Mouse (Mus musculus) gastrocnemius, adult 8-10 months (tissue): ENCODE results near the gene Sh3bgrl3. TPM values are rescaled to one million over a fixed set of nuclear protein-coding genes. Genes with fewer than 3 reads are reported as not detected.

Experiments
- DNase-seq, 2 experiments: peaks; one replicate each; pipeline ENCODE4 v3.0.0; 2022; ENCODE audit warnings: low spot score in 2 of 2
- total RNA-seq, 4 experiments: library from RNA; stranded (reverse); gene quantifications; 2 replicates each; pipeline ENCODE4 v1.2.4; 2022

Gene Sh3bgrl3
- total RNA-seq, 4 experiments from 2014 or later: 9.0 to 16.5 (median 13.4) TPM

GRCm38 (mm10) chr4:134113356-134113994 lies 15.1 kb downstream of the Sh3bgrl3 start:
- DNase-seq: no peak

DNA sequence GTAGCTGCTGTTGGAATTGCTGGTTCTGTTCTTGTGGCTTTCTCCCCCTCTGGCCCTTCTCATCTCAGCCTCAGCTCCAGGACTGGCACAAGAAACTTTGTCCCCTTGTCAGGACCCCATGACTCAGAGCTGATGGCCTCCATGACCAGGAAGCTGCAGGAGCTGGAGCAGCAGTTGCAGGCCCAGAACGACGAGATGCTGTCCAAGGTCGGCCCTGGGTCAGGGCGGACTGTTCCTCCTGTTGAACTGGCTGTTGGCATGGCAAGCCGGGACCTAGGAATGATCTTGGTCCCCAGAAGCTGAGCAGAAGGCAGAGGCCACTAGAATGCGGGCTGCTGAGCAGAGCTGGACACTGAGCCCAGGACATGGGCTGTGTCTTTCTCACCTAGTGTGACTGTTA lies 16.2 kb downstream of the Sh3bgrl3 start:
- DNase-seq: no peak

DNA sequence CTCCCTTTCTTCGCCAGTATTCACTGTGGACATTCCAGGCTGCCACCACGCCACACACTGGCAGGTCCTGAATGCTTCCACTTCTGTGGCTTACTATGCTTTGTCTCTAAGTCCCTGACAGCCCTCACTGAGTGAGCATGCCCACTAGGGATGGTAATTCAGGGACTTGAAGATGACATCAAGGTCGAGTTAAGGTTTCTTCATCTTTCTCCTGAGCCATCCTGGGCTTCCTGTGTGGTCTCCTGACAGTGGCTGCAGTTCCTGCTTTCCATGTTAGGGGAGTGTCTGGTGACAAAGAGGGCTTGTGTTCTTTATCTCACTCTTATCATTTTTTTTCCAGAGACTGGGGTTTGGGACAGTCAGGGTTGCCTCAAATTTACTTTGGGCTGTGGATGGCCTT lies 17.9 kb downstream of the Sh3bgrl3 start:
- DNase-seq: no peak

- no peak for DNase-seq
These were observed 20.4 kb downstream of the Sh3bgrl3 start for GRCm38 (mm10) chr4:134108196-134108595.

DNA sequence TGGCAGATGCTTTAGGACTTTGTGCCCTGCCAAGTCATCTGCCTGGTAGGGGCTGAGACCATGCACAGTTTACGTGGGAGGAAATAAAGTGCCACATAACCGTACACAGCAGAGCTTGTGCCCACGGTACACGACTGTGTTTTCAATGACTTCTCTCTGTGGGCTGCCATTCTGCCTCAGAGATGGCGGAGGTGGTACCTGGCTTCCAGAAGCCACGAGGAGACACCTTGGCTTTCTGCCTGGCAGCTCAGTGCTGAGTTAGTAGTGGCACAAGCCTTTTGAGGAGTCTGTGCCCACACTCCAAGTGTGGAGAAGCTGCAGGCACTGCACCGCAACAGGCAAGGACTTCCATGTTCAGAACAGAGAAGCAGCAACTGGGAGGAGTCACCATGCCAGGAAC lies 20.9 kb downstream of the Sh3bgrl3 start:
- no peak for DNase-seq

GRCm38 (mm10) chr4:134106105-134106504 lies 22.5 kb downstream of the Sh3bgrl3 start:
- DNase-seq: no peak

GRCm38 (mm10) chr4:134102742-134103119 lies 25.9 kb downstream of the Sh3bgrl3 start:
- DNase-seq: no peak

DNA sequence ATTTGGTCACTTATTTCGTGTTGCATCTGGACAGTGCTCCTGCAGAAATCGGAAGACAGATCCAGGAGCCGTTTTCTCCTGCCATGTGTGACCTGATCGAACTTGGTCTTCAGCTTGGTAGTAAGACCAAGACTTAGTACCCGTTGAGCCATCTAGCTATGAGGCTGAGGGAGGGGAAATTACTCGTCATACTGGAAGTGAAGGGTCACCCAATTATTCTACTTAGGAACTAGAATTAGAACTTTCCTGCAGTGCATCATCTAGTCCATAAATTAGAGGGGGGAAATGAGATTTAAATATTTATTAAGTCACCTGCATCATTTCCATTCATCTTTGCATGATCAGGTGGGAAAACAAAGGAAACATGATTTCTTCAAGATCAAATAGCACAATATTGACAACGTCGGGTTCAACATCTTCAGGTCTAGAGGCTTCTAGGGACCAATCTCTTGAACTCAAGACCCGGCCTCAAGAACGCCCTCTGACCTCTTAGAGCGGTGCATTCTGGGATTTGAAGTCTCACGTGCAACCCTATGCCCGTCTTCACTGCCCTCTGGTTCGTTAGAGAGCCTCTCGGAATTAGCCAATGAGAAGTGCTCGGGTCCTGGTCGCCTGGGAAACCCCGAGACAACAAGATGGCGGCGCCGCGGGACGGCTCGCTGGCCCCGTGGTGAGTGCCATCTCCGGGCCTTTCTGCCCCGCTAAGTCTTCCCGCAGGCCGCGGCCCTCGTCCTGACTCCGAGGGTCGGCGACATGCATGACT lies 26.4 kb downstream of the Sh3bgrl3 start, which contains the start of gene Ubxn11:
Gene Ubxn11, plus strand, starts transcription at position 592 of the 763 bp plus-strand sequence.
- DNase-seq: peak; percentile 66 to 76

- no peak for DNase-seq
These were observed 28.3 kb downstream of the Sh3bgrl3 start for GRCm38 (mm10) chr4:134100245-134100644.

GRCm38 (mm10) chr4:134098628-134099027 lies 30.0 kb downstream of the Sh3bgrl3 start:
- no peak for DNase-seq

DNA sequence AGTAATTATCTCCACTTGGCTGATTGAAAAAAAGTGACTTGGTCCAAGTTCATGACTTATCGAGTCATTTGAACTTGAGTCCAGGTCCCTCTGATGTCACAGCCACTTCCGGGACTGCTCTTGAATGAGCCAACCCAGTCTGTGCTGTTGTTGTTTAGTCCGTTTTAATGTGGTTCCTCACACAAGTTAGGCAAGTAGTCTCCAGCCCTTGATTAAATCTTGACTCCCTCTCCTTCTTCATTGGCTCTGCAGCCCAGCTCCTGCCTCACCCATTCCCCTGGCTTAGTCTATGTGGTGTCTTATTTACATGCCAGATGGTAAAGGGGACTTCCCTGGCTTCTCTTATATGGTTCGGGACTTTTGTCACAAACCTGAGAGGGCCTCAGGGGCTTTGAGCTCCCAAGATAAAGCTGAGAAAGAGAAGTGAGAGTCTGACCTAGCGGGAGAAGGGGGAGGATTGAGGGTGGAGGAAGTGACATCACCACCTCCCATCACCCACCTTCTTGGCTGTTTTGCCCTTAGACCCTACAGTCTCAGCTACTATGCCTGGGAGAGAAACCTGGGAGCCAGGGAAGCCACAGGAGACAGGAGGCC lies 31.5 kb downstream of the Sh3bgrl3 start:
- DNase-seq: no peak

- no peak for DNase-seq
These were observed 32.5 kb downstream of the Sh3bgrl3 start for GRCm38 (mm10) chr4:134096120-134096519.

DNA sequence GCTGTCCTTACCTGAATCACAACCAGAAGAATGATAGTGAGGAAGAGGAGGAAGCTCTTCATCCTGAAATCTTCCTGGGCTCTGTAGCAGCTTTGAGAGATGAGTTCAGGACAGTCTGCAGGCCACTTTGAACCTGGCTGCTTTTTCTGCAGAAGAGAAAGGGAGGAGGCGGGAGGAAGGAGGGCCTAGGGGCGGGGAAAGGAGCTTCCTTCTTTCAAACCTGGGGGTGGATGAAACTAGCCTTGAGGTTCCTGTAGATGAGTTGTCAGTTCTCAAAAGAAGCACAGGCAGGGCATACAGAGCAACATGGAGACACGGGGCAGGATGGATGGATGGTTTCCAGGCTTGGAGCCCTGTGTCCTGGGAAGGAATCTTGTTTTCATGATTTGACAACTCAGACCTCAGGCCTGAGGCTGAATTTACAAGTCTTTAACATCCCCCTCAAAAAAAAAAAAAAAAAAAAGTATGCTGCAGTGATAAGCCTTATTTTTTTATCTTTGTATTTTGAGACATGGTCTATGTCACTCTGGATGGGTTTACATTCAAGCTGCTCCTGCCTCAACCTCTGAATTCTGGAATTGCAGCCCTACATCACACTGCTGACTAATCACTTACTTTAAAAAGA lies 33.6 kb downstream of the Sh3bgrl3 start, which contains the start of gene Cd52:
Gene Cd52, minus strand, starts transcription at position 160 of the 625 bp plus-strand sequence.
- no peak for DNase-seq

DNA sequence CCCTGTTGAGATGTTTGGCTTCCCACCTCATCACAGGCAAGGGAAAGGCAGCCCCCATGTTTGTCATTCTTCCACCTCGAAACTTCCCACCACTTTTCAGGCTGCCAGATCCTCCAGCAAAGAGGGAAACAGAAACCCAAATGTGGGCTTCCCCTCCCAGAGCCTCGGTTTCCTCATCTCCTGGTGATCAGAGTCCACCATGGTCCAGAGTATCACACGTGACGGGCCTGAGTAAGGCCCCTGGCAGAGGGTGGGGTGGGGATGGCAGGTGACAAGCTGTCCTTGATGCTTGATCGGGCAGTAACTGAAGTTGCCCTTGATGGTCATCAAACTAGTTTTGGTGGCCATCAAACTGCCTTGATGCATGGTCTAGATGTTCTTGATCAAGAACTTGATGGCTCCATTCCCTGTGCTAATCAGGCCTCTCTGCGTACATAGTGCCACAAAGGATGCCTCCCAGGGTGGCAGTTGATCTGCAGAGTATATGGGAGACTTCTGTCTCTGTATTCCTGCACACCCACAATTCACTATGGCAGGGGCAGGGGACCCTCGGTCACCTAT lies 34.5 kb downstream of the Sh3bgrl3 start:
- no peak for DNase-seq

DNA sequence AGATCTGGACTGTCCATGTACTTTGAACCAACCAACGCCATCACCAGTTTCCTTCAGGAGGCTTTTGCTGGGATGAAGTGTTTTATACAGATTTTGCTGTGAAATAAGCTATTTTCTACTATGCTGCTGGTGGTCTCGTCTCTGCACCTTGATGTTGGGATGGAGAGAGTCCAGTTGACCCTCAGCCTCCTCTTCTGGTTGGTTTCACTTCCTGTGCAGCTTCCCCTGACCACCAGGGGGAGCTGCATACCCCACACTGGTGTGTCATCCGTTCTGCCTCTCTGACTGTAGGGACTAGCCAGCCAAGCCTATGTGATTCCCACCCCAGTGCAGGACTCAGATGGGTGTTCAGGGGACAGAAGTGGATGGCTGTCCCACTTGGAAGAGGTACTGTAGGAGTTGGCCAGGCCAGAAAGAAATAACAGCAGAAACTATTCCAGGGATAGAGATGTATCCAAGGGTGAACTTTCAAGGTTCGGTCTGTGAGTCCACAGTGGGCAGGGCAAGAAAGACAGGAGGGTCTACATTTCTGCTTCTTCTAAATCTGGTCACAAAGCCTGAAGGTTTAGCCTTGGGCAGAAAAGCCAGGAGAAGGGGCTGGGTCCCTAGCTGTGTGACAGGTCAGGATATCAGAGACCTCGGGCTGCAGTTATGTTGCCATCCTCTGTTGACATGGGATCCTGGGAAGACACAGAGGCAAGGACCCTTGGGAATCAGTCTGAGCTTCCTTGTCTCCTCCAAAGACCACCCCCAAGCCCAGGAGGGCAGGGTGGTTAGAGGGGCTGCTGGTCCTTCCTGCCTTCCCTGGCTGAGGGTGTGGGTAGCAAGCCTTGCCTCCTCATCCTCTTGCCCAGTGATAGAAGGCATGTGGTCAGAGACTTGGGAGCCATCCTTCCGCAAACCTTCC lies 36.0 kb downstream of the Sh3bgrl3 start:
- peak in 1 of 2 experiments; percentile 28 for DNase-seq

DNA sequence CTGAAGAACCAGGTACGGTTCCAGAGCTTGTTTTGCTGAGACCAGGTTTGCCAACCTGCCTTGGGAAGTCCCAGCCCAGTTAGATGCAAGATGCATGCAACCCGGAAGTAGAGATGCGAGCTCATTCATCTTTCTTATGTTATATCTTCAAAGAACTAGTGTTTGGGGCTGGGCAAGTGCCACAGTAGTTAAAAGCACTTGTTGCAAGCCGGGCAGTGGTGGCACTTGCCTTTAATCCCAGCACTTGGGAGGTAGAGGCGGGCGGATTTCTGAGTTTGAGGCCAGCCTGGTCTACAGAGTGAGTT lies 37.4 kb downstream of the Sh3bgrl3 start:
- no peak for DNase-seq

DNA sequence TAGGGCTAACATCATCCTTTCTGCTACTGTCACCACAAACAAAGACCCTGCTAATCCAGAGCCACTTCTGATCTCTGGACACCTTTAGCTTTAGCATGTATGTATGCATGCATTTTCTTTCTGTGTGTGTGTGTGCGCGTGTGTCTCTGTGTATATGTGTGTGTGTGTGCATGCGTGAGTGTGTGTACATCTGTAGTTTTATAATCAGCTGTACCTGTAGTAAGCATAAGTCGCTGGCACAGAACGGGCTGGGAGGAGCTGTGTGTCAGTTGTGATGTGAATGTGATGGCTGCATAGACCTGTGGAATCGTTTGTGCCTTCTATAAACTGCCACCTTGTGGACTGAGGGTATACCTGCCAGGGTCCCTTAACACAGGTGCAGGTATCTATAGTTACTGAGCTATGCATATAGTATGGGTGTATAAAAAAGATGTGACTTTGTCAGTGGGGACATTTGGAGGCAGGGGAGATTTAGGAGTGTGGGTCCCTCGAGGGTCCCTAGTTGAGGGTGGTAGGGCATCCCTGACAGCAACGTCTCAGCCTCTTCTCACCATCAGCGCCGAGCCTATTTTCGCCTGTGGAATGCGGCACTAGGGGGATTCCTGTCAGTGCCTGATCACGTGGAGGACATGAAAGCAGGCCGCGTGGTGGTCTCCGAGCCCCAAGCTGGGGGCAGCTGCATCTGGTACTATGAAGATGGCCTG lies 37.9 kb downstream of the Sh3bgrl3 start:
- DNase-seq: no peak

GRCm38 (mm10) chr4:134089029-134089428 lies 39.6 kb downstream of the Sh3bgrl3 start:
- no peak for DNase-seq

GRCm38 (mm10) chr4:134087412-134087811 lies 41.2 kb downstream of the Sh3bgrl3 start:
- no peak for DNase-seq

DNA sequence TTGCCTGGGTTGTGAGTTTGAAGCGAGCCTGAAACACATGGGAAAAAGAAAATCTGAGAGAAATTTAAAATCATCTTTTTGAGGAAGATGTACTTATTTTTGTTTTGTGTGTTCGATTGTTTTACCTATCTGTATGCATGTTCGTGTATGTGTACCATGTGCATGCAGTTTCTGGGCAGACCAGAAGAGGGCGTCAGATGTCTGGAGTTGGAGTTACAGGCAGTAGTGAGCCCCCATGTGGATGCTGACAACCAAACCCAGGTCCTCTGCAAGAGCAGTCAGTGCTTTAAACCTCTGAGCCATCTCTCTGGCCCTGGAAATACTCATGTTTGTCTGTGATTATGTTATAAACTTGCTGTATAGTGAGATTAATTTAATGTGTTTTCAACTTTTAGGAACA lies 43.6 kb downstream of the Sh3bgrl3 start:
- DNase-seq: no peak
